Comparison of ENCODE assay signal across 11 mouse cellular contexts in the genomic region with DNA sequence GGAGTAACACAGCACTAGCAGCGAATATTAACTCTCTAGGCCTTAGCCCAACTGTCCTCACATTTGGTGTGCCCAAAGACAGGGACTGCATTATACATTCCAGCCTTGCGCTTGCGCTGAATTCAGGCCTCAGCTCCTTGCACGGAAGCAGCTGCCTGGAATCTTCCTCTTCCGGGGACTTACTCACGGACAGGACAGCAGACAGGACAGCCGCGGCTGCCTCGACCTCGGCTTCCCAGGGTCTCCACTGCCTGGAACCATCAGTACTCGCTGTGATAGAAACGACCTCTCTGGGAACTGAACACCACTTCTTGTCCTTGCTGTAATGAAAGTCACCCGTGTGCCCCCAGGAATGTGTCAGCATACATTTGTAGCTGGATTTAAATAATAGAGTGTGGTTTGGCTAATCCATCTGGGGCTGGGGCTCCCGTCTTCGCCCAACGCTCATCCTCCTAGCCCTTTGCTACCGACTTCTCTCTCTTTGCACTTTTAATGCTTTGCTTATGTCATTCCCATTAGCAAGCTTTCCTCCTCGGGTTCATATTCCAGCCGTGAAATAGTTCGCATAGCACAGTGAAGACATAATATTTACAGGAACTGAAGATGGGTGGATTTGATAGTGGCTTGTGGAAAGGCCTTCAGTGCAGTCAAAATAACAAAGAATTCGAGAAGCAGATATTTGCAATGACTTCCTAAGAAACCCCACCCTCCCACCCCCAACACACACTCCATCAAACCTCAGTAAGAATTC. TPM values are rescaled to one million over a fixed set of nuclear protein-coding genes. Genes with fewer than 3 reads are reported as not detected.
DNase-seq lines count a peak whose midpoint lies in the region; ATAC-seq and TF ChIP-seq lines count a peak whose summit lies in the region.
"Had no signal": no experiment of that assay in that cellular context is flagged by ENCODE, and none has a peak within 500 bp of the region (broad histone marks: within the 10 kb centered on the region; RNA-seq: fewer than 3 reads in every experiment).

No protein-coding gene starts in this region.

- H3K9me3 ChIP-seq in heart, embryonic 10.5 days = no peaks in the 10 kb centered on the region
- H3K9me3 ChIP-seq in embryonic facial prominence, embryonic 13.5 days = no peaks in the 10 kb centered on the region
- H3K9me3 ChIP-seq in forebrain, embryonic 11.5 days (ENCODE audit: control insufficient read depth, low read length) = no peaks in the 10 kb centered on the region

- H3K27me3 ChIP-seq in heart, embryonic 10.5 days (ENCODE audit: insufficient read depth, poor library complexity, severe bottlenecking) = no peaks in the 10 kb centered on the region
- no peaks in the 10 kb centered on the region for H3K27me3 ChIP-seq in liver, adult 2 months (ENCODE audit: control insufficient read depth, insufficient read depth, low read length)
- no peaks in the 10 kb centered on the region for H3K27me3 ChIP-seq in embryonic facial prominence, embryonic 13.5 days
- no peaks in the 10 kb centered on the region for H3K27me3 ChIP-seq in forebrain, embryonic 11.5 days (ENCODE audit: control insufficient read depth, insufficient read depth, low read length)

- no peak for TF ChIP-seq POLR2A in liver, adult 2 months (IDR thresholded peaks at IDR 0.05; ENCODE audit: extremely low read depth, insufficient read depth, low read length)

- H3K79me2 ChIP-seq in liver, adult 2 months (ENCODE audit: control insufficient read depth, insufficient read depth, low read length) = no peaks in the 10 kb centered on the region

- no peaks in the 10 kb centered on the region; the same call in 1 of the 2 replicates for H3K36me3 ChIP-seq in heart, embryonic 10.5 days
- no peaks in the 10 kb centered on the region for H3K36me3 ChIP-seq in liver, adult 2 months (ENCODE audit: control insufficient read depth, insufficient read depth, low read length)
- H3K36me3 ChIP-seq in embryonic facial prominence, embryonic 13.5 days = no peaks in the 10 kb centered on the region
- no peaks in the 10 kb centered on the region for H3K36me3 ChIP-seq in forebrain, embryonic 11.5 days (ENCODE audit: control insufficient read depth, insufficient read depth, low read length)

- no peak for DNase-seq in heart, embryonic 10.5 days (ENCODE audit: low spot score)
- no peak for DNase-seq in heart, postnatal 10 days
- no peak for DNase-seq in liver, adult 2 months (ENCODE audit: extremely low read depth, low read depth, low spot score)
- no peak for DNase-seq in liver
- peak; percentile 48 for DNase-seq in lung, postnatal 36 days
- no peak for DNase-seq in cerebellum, postnatal 14 days
- DNase-seq in forebrain, embryonic 11.5 days (ENCODE audit: low spot score) = no peak
- DNase-seq: B cell, adult 2 months had no signal

- H3K27ac ChIP-seq in heart, embryonic 10.5 days = peak overlapping the region; percentile 86
- peak overlapping the region; percentile 47 for H3K27ac ChIP-seq in liver, adult 2 months (replicated peaks; ENCODE audit: insufficient read depth, low read depth, low read length)
- H3K27ac ChIP-seq in embryonic facial prominence, embryonic 13.5 days = peak overlapping the region; percentile 33; the same call in 1 of the 2 replicates
- no peak overlapping the region for H3K27ac ChIP-seq in forebrain, embryonic 11.5 days (ENCODE audit: low read depth, low read length)
- H3K27ac ChIP-seq: hindbrain, embryonic 14.5 days; left cerebral cortex, adult 2 months had no signal

- no peak overlapping the region for H3K4me3 ChIP-seq in heart, embryonic 10.5 days
- peak overlapping the region; percentile 8; the same call in 1 of the 2 replicates for H3K4me3 ChIP-seq in liver, adult 2 months (ENCODE audit: insufficient read depth, low read depth, low read length)
- no peak overlapping the region for H3K4me3 ChIP-seq in embryonic facial prominence, embryonic 13.5 days
- no peak overlapping the region for H3K4me3 ChIP-seq in forebrain, embryonic 11.5 days (ENCODE audit: low read depth, low read length)
- H3K4me3 ChIP-seq: left cerebral cortex, adult 2 months had no signal

- 47% methylated on average over 21 of the region's 21 CpGs for WGBS in heart, embryonic 10.5 days
- 70% methylated on average over 21 of the region's 21 CpGs for WGBS in liver, adult 2 months
- 30% methylated on average over 21 of the region's 21 CpGs for WGBS in embryonic facial prominence, embryonic 13.5 days
- 62% methylated on average over 21 of the region's 21 CpGs for WGBS in forebrain, embryonic 11.5 days

- peak overlapping the region; percentile 28 for H3K4me2 ChIP-seq in embryonic facial prominence, embryonic 13.5 days
- H3K4me2 ChIP-seq in forebrain, embryonic 11.5 days (ENCODE audit: low read depth, low read length, severe bottlenecking) = no peak overlapping the region
- H3K4me2 ChIP-seq: hindbrain, embryonic 14.5 days had no signal

- intact Hi-C loops in heart, postnatal 10 days (cut with DNase I) = no loop called here

- TF ChIP-seq CTCF in liver, adult 2 months (IDR thresholded peaks at IDR 0.05; ENCODE audit: low read depth, low read length) = no peak

- H3K4me1 ChIP-seq in heart, embryonic 10.5 days = peaks cover 49% of the 10 kb centered on the region
- H3K4me1 ChIP-seq in liver, adult 2 months (ENCODE audit: control insufficient read depth, insufficient read depth, low read length) = 0 out of 2 replicates have a peak, but pooled peaks cover 1% of the 10 kb centered on the region
- H3K4me1 ChIP-seq in embryonic facial prominence, embryonic 13.5 days = peaks cover 28% of the 10 kb centered on the region
- H3K4me1 ChIP-seq in forebrain, embryonic 11.5 days (replicated peaks; ENCODE audit: control insufficient read depth, insufficient read depth, low read length) = no peaks in the 10 kb centered on the region

- H3K9ac ChIP-seq in liver, adult 2 months (ENCODE audit: low read depth, low read length) = no peak overlapping the region
- H3K9ac ChIP-seq in embryonic facial prominence, embryonic 13.5 days = peak overlapping the region; percentile 37; the same call in 1 of the 2 replicates
- no peak overlapping the region for H3K9ac ChIP-seq in forebrain, embryonic 11.5 days (ENCODE audit: low read length)
- H3K9ac ChIP-seq: hindbrain, embryonic 14.5 days had no signal

- no peak for ATAC-seq in embryonic facial prominence, embryonic 13.5 days (ENCODE audit: insufficient number of reproducible peaks, insufficient read depth, low FRiP score, low TSS enrichment, low read depth)
- ATAC-seq in forebrain, embryonic 11.5 days (replicated peaks; ENCODE audit: low FRiP score) = no peak

RNA-seq across cellular contexts. Expression of a gene that starts 11.6 kb away (rescaled TPM):
- polyA plus RNA-seq in heart, embryonic 10.5 days (2016; fragmentation: Nextera tagmentation; extraction: Ambion mirVana) = 6.1 and 7.5 TPM in 2 replicates
- 1 to 10 TPM; 1.8 to 3.3 TPM for total RNA-seq in heart, postnatal 10 days (2021)
- total RNA-seq in liver, adult 2 months (2014; rRNA removed) = 0.67 and 1.2 TPM in 2 replicates
- 0.49 and 0.65 TPM in 2 replicates for polyA plus RNA-seq in liver, adult 2 months (2012; rRNA removed)
- 5.2 and 7.3 TPM in 2 replicates for polyA plus RNA-seq in embryonic facial prominence, embryonic 13.5 days (2015; fragmentation: Nextera tagmentation; extraction: Ambion mirVana)
- 0.57 and 1.1 TPM in 2 replicates for polyA plus RNA-seq in forebrain, embryonic 11.5 days (2014; fragmentation: Nextera tagmentation; extraction: Ambion mirVana)
